Mouse (Mus musculus) neural tube, embryonic 11.5 days (tissue): ENCODE results near the gene Dedd. TPM values are rescaled to one million over a fixed set of nuclear protein-coding genes. Genes with fewer than 3 reads are reported as not detected.

Experiments used
- ATAC-seq: fragments of 200-750 bp; cut with Nextera tagmentation; 2 replicates; pipeline ENCODE4 v1.8.0; 2017; ENCODE audit warnings: moderate number of reproducible peaks, mild to moderate bottlenecking, moderate TSS enrichment, moderate library complexity; ENCODE audit not compliant: insufficient read depth, low FRiP score, low TSS enrichment
- DNase-seq: peaks from one replicate; pipeline ENCODE4 v3.0.0-alpha.2; 2015; ENCODE audit warnings: low spot score
- H3K27ac ChIP-seq: fragments of 300-500 bp; sonication (generic); 2 replicates; pipeline ENCODE4 v1.5.1; 2014; ENCODE audit warnings: low read depth, mild to moderate bottlenecking, low read length
- H3K27me3 ChIP-seq: fragments of 300-500 bp; sonication (generic); 2 replicates; pipeline ENCODE4 v1.6.1; 2014; ENCODE audit warnings: mild to moderate bottlenecking, low read length, mixed read lengths; ENCODE audit not compliant: control insufficient read depth, insufficient read depth
- H3K36me3 ChIP-seq: fragments of 300-500 bp; sonication (generic); 2 replicates; pipeline ENCODE4 v1.6.1; 2014; ENCODE audit warnings: mild to moderate bottlenecking, low read length, moderate library complexity, mixed read lengths; ENCODE audit not compliant: control insufficient read depth, insufficient read depth
- H3K4me1 ChIP-seq: fragments of 300-500 bp; sonication (generic); 2 replicates; pipeline ENCODE4 v1.6.1; 2014; ENCODE audit warnings: low read length, mixed read lengths; ENCODE audit not compliant: control insufficient read depth, insufficient read depth
- H3K4me2 ChIP-seq: fragments of 300-500 bp; sonication (generic); 2 replicates; pipeline ENCODE4 v1.6.1; 2014; ENCODE audit warnings: low read depth, mild to moderate bottlenecking, moderate library complexity
- H3K4me3 ChIP-seq: fragments of 300-500 bp; sonication (generic); 2 replicates; pipeline ENCODE4 v1.5.1; 2014; ENCODE audit warnings: low read depth, low read length
- H3K9ac ChIP-seq: fragments of 300-500 bp; sonication (generic); 2 replicates; pipeline ENCODE4 v1.6.1; 2014; ENCODE audit warnings: mild to moderate bottlenecking, low read length
- H3K9me3 ChIP-seq: fragments of 300-500 bp; sonication (generic); 2 replicates; pipeline ENCODE4 v1.6.1; 2016; ENCODE audit warnings: low read length; ENCODE audit not compliant: control insufficient read depth
- WGBS: fragments of 180-500 bp; shearing (Covaris S2); extraction: QIAGEN DNeasy Blood & Tissue Kit; methylation state at CpG from one replicate; pipeline ENCODE4 v1.1.7; 2014; 5-methylcytosine and 5-hydroxymethylcytosine counted together
- polyA plus RNA-seq: library from polyadenylated mRNA; unstranded; fragments of >200 nt; fragmentation: Nextera tagmentation; extraction: Ambion mirVana; gene quantifications from 2 replicates; pipeline ENCODE4 v1.2.1, GENCODE M21; 2014

Dedd gene
- polyA plus RNA-seq, 1 experiment from 2014 or later = 50.4 TPM

GRCm38 (mm10) chr1:171379935-171380599, 51.1 kb downstream of the Dedd start:
- WGBS = 6% methylated on average over 31 of the region's 31 CpGs

GRCm38 (mm10) chr1:171382096-171382620, 53.2 kb downstream of the Dedd start:
- Histone ChIP-seq H3K9me3 (no peaks in the 10 kb centered on the region), H3K27ac (no peak overlapping the region), H3K9ac (no peak overlapping the region), H3K4me3 (no peak overlapping the region), H3K27me3 (0 out of 2 replicates have a peak, but pooled peaks cover 3% of the 10 kb centered on the region), H3K36me3 (no peaks in the 10 kb centered on the region), H3K4me1 (0 out of 2 replicates have a peak, but pooled peaks cover 1% of the 10 kb centered on the region), H3K4me2 (no peak overlapping the region)
- ATAC-seq = no peak
- WGBS = 82% methylated on average over 11 of the region's 11 CpGs
- DNase-seq = no peak

More at GRCm38 (mm10) chr1:171379935-171380599, 51.1 kb downstream of the Dedd start:
- 0 out of 2 replicates have a peak overlapping the region, but pooled peaks have one; percentile 0 for H3K4me3 ChIP-seq
- DNase-seq = peak; percentile 85
- peak; percentile 76 for ATAC-seq
- no peaks in the 10 kb centered on the region for H3K4me1 ChIP-seq
- no peaks in the 10 kb centered on the region for H3K36me3 ChIP-seq
- H3K4me2 ChIP-seq = peak overlapping the region; percentile 26
- H3K9me3 ChIP-seq = no peaks in the 10 kb centered on the region
- H3K27me3 ChIP-seq = 0 out of 2 replicates have a peak, but pooled peaks cover 3% of the 10 kb centered on the region
- H3K27ac ChIP-seq = no peak overlapping the region
- H3K9ac ChIP-seq = no peak overlapping the region

- no peaks in the 10 kb centered on the region for H3K36me3 ChIP-seq
- ATAC-seq (no peak), DNase-seq (no peak)
- no peaks in the 10 kb centered on the region for H3K9me3 ChIP-seq
- 0 out of 2 replicates have a peak, but pooled peaks cover 2% of the 10 kb centered on the region for H3K4me1 ChIP-seq
- 69% methylated on average over 9 of the region's 9 CpGs for WGBS
- no peak overlapping the region for H3K9ac ChIP-seq
- H3K4me2 ChIP-seq = no peak overlapping the region
- 0 out of 2 replicates have a peak, but pooled peaks cover 3% of the 10 kb centered on the region for H3K27me3 ChIP-seq
- no peak overlapping the region for H3K27ac ChIP-seq
- no peak overlapping the region for H3K4me3 ChIP-seq
These were observed 55.4 kb downstream of the Dedd start for GRCm38 (mm10) chr1:171384361-171384760.

- Histone ChIP-seq H3K27me3 (0 out of 2 replicates have a peak, but pooled peaks cover 3% of the 10 kb centered on the region), H3K4me3 (no peak overlapping the region), H3K4me2 (no peak overlapping the region), H3K4me1 (0 out of 2 replicates have a peak, but pooled peaks cover 2% of the 10 kb centered on the region), H3K9ac (no peak overlapping the region), H3K36me3 (no peaks in the 10 kb centered on the region), H3K9me3 (no peaks in the 10 kb centered on the region), H3K27ac (no peak overlapping the region)
- WGBS = 71% methylated on average over 9 of the region's 9 CpGs
- no peak for ATAC-seq
- no peak for DNase-seq
These were observed 56.2 kb downstream of the Dedd start for GRCm38 (mm10) chr1:171385171-171385570.

- Histone ChIP-seq H3K27ac (no peak overlapping the region), H3K4me2 (no peak overlapping the region), H3K36me3 (no peaks in the 10 kb centered on the region), H3K4me1 (0 out of 2 replicates have a peak, but pooled peaks cover 2% of the 10 kb centered on the region), H3K9ac (no peak overlapping the region), H3K4me3 (no peak overlapping the region), H3K9me3 (no peaks in the 10 kb centered on the region), H3K27me3 (no peaks in the 10 kb centered on the region)
- WGBS = 21% methylated on average over 6 of the region's 6 CpGs
- DNase-seq (peak; percentile 54), ATAC-seq (0 out of 2 replicates have a peak, but pooled peaks have one; percentile 17)
These were observed 58.2 kb downstream of the Dedd start for GRCm38 (mm10) chr1:171387099-171387498.

GRCm38 (mm10) chr1:171388376-171389102, 59.6 kb downstream of the Dedd start, which contains the start of gene Arhgap30:
Arhgap30 (plus strand) TSS chr1:171388954.
- no peaks in the 10 kb centered on the region for H3K36me3 ChIP-seq
- H3K4me1 ChIP-seq = 0 out of 2 replicates have a peak, but pooled peaks cover 2% of the 10 kb centered on the region
- no peaks in the 10 kb centered on the region for H3K27me3 ChIP-seq
- no peaks in the 10 kb centered on the region for H3K9me3 ChIP-seq
- ATAC-seq = no peak
- no peak for DNase-seq
- H3K9ac ChIP-seq = no peak within 1 kb of the TSS
- no peak within 1 kb of the TSS for H3K4me2 ChIP-seq
- no peak within 1 kb of the TSS for H3K27ac ChIP-seq
- H3K4me3 ChIP-seq = no peak within 1 kb of the TSS
- WGBS = 80% methylated on average over 15 of the region's 15 CpGs

- Histone ChIP-seq H3K4me2 (no peak overlapping the region), H3K36me3 (no peaks in the 10 kb centered on the region), H3K9me3 (no peaks in the 10 kb centered on the region), H3K4me3 (no peak overlapping the region), H3K9ac (no peak overlapping the region), H3K27ac (no peak overlapping the region), H3K4me1 (0 out of 2 replicates have a peak, but pooled peaks cover 2% of the 10 kb centered on the region), H3K27me3 (no peaks in the 10 kb centered on the region)
- 75% methylated on average over 4 of the region's 4 CpGs for WGBS
- no peak for ATAC-seq
- DNase-seq = no peak
These were observed 61.2 kb downstream of the Dedd start for GRCm38 (mm10) chr1:171390101-171390500.
